Mouse (Mus musculus): ENCODE results near the gene Atp13a2. TPM values are rescaled to one million over a fixed set of nuclear protein-coding genes. Genes with fewer than 3 reads are reported as not detected.
A peak's percentile ranks its signal among the peaks of the same experiment; 100 is the strongest.

The Atp13a2 gene
- total and polyA plus RNA-seq, 2 experiments = 13.3 to 34.0 TPM

- H3K27me3 ChIP-seq (ENCODE audit: control insufficient read depth, insufficient read depth, low read length) = no peaks in the 10 kb centered on the region
Measured at GRCm38 (mm10) chr4:140950574-140950973, 36.1 kb upstream of the Atp13a2 start.

GRCm38 (mm10) chr4:140951861-140952641 is 34.6 kb upstream of the Atp13a2 start:
- WGBS = 79% methylated on average over 18 of the region's 18 CpGs
- Histone ChIP-seq H3K4me3 (ENCODE audit: insufficient read depth, low read depth, low read length) (no peak overlapping the region), H3K9ac (ENCODE audit: low read depth, low read length) (no peak overlapping the region), H3K79me2 (ENCODE audit: control insufficient read depth, insufficient read depth, low read length) (no peaks in the 10 kb centered on the region), H3K27ac (replicated peaks; ENCODE audit: insufficient read depth, low read depth, low read length) (no peak overlapping the region), H3K27me3 (ENCODE audit: control insufficient read depth, insufficient read depth, low read length) (no peaks in the 10 kb centered on the region), H3K4me1 (ENCODE audit: control insufficient read depth, insufficient read depth, low read length) (no peaks in the 10 kb centered on the region), H3K36me3 (ENCODE audit: control insufficient read depth, insufficient read depth, low read length) (no peaks in the 10 kb centered on the region)
- no peak for DNase-seq (ENCODE audit: extremely low read depth, low read depth, low spot score)
- TF ChIP-seq CTCF (IDR thresholded peaks at IDR 0.05; ENCODE audit: low read depth, low read length) = no peak
- no peak for TF ChIP-seq POLR2A (IDR thresholded peaks at IDR 0.05; ENCODE audit: extremely low read depth, insufficient read depth, low read length)

More at GRCm38 (mm10) chr4:140950574-140950973, 36.1 kb upstream of the Atp13a2 start:
- Histone ChIP-seq H3K36me3 (ENCODE audit: control insufficient read depth, insufficient read depth, low read length) (no peaks in the 10 kb centered on the region), H3K4me1 (ENCODE audit: control insufficient read depth, insufficient read depth, low read length) (no peaks in the 10 kb centered on the region), H3K79me2 (ENCODE audit: control insufficient read depth, insufficient read depth, low read length) (no peaks in the 10 kb centered on the region), H3K4me3 (ENCODE audit: insufficient read depth, low read depth, low read length) (no peak overlapping the region), H3K27ac (replicated peaks; ENCODE audit: insufficient read depth, low read depth, low read length) (no peak overlapping the region), H3K9ac (ENCODE audit: low read depth, low read length) (no peak overlapping the region)
- 82% methylated on average over 3 of the region's 3 CpGs for WGBS
- TF ChIP-seq POLR2A (IDR thresholded peaks at IDR 0.05; ENCODE audit: extremely low read depth, insufficient read depth, low read length) = no peak
- no peak for DNase-seq (ENCODE audit: extremely low read depth, low read depth, low spot score)

- H3K79me2 ChIP-seq (ENCODE audit: control insufficient read depth, insufficient read depth, low read length) = peaks cover 7% of the 10 kb centered on the region; the same call in 1 of the 2 replicates
- H3K27ac ChIP-seq (replicated peaks; ENCODE audit: insufficient read depth, low read depth, low read length) = no peak overlapping the region
- TF ChIP-seq CTCF (IDR thresholded peaks at IDR 0.05; ENCODE audit: low read depth, low read length) (no peak), POLR2A (IDR thresholded peaks at IDR 0.05; ENCODE audit: extremely low read depth, insufficient read depth, low read length) (no peak)
- 23% methylated on average over 17 of the region's 17 CpGs for WGBS
- H3K9ac ChIP-seq (ENCODE audit: low read depth, low read length) = peak overlapping the region; percentile 5
- peaks cover 6% of the 10 kb centered on the region; the same call in 1 of the 2 replicates for H3K4me1 ChIP-seq (ENCODE audit: control insufficient read depth, insufficient read depth, low read length)
- peak overlapping the region; percentile 19; the same call in 1 of the 2 replicates for H3K4me3 ChIP-seq (ENCODE audit: insufficient read depth, low read depth, low read length)
- no peak for DNase-seq (ENCODE audit: extremely low read depth, low read depth, low spot score)
- H3K36me3 ChIP-seq (ENCODE audit: control insufficient read depth, insufficient read depth, low read length) = no peaks in the 10 kb centered on the region
- no peaks in the 10 kb centered on the region for H3K27me3 ChIP-seq (ENCODE audit: control insufficient read depth, insufficient read depth, low read length)
Measured at GRCm38 (mm10) chr4:140957131-140957702, 29.5 kb upstream of the Atp13a2 start.

GRCm38 (mm10) chr4:140957725-140958124 is 28.9 kb upstream of the Atp13a2 start:
- Histone ChIP-seq H3K27me3 (ENCODE audit: control insufficient read depth, insufficient read depth, low read length) (no peaks in the 10 kb centered on the region), H3K4me1 (ENCODE audit: control insufficient read depth, insufficient read depth, low read length) (peaks cover 8% of the 10 kb centered on the region; the same call in 1 of the 2 replicates), H3K36me3 (ENCODE audit: control insufficient read depth, insufficient read depth, low read length) (no peaks in the 10 kb centered on the region), H3K4me3 (ENCODE audit: insufficient read depth, low read depth, low read length) (peak overlapping the region; percentile 19; the same call in 1 of the 2 replicates), H3K9ac (ENCODE audit: low read depth, low read length) (peak overlapping the region; percentile 5), H3K27ac (replicated peaks; ENCODE audit: insufficient read depth, low read depth, low read length) (no peak overlapping the region), H3K79me2 (ENCODE audit: control insufficient read depth, insufficient read depth, low read length) (peaks cover 7% of the 10 kb centered on the region; the same call in 1 of the 2 replicates)
- peak; percentile 30 for DNase-seq (ENCODE audit: extremely low read depth, low read depth, low spot score)
- 2% methylated on average over 13 of the region's 13 CpGs for WGBS
- TF ChIP-seq CTCF (IDR thresholded peaks at IDR 0.05; ENCODE audit: low read depth, low read length) (peak; percentile 98), POLR2A (IDR thresholded peaks at IDR 0.05; ENCODE audit: extremely low read depth, insufficient read depth, low read length) (no peak)

GRCm38 (mm10) chr4:140958319-140958718 is 28.4 kb upstream of the Atp13a2 start:
- WGBS = 48% methylated on average over 6 of the region's 6 CpGs
- no peaks in the 10 kb centered on the region for H3K27me3 ChIP-seq (ENCODE audit: control insufficient read depth, insufficient read depth, low read length)
- no peak overlapping the region for H3K27ac ChIP-seq (replicated peaks; ENCODE audit: insufficient read depth, low read depth, low read length)
- no peak overlapping the region for H3K4me3 ChIP-seq (ENCODE audit: insufficient read depth, low read depth, low read length)
- H3K36me3 ChIP-seq (ENCODE audit: control insufficient read depth, insufficient read depth, low read length) = no peaks in the 10 kb centered on the region
- no peak for DNase-seq (ENCODE audit: extremely low read depth, low read depth, low spot score)
- no peak for TF ChIP-seq POLR2A (IDR thresholded peaks at IDR 0.05; ENCODE audit: extremely low read depth, insufficient read depth, low read length)
- TF ChIP-seq CTCF (IDR thresholded peaks at IDR 0.05; ENCODE audit: low read depth, low read length) = no peak
- H3K9ac ChIP-seq (ENCODE audit: low read depth, low read length) = no peak overlapping the region
- peaks cover 7% of the 10 kb centered on the region; the same call in 1 of the 2 replicates for H3K79me2 ChIP-seq (ENCODE audit: control insufficient read depth, insufficient read depth, low read length)
- peaks cover 11% of the 10 kb centered on the region for H3K4me1 ChIP-seq (ENCODE audit: control insufficient read depth, insufficient read depth, low read length)
